Mouse (Mus musculus) liver, adult 2 months (tissue): ENCODE results near the gene Prune1.

ENCODE experiments used
- CTCF ChIP-seq: fragments of 200-500 bp; IDR thresholded peaks from 2 replicates; pipeline ENCODE4 v1.5.1; 2011; ENCODE audit warnings: low read depth, low read length, control low read depth
- POLR2A ChIP-seq: fragments of 200-500 bp; IDR thresholded peaks from 2 replicates; pipeline ENCODE4 v1.6.1; 2011; ENCODE audit warnings: low read length, control low read depth; ENCODE audit not compliant: insufficient read depth; ENCODE audit errors: extremely low read depth

- TF ChIP-seq CTCF (no peak), POLR2A (no peak)
Observed at GRCm38 (mm10) chr3:95289419-95289818, 7.5 kb upstream of the Prune1 start.
